Mouse (Mus musculus) ovary, adult 18-20 months (tissue): ENCODE measurements around the gene Olfr412.
A peak's percentile ranks its signal among the peaks of the same experiment; 100 is the strongest.

Experiments used
- DNase-seq: peaks from one replicate; pipeline ENCODE4 v3.0.0; 2022; ENCODE audit warnings: low spot score, mixed read lengths

Gene Olfr412

GRCm38 (mm10) chr11:74361769-74362168, at the start of gene Olfr412:
TSS of gene Olfr412 (plus strand) at chr11:74362069.
- DNase-seq = no peak

- DNase-seq = no peak
These were observed 35.8 kb upstream of the Olfr412 start for GRCm38 (mm10) chr11:74326044-74326443.

- no peak for DNase-seq
These were observed 33.1 kb upstream of the Olfr412 start for GRCm38 (mm10) chr11:74328781-74329180.

GRCm38 (mm10) chr11:74337931-74338330, 23.9 kb upstream of the Olfr412 start, which contains the start of gene Olfr410:
TSS of gene Olfr410 (minus strand) at chr11:74338031.
- no peak for DNase-seq

GRCm38 (mm10) chr11:74352550-74352949, 9.3 kb upstream of the Olfr412 start, which contains the start of gene Olfr411:
TSS of gene Olfr411 (minus strand) at chr11:74352650.
- no peak for DNase-seq

GRCm38 (mm10) chr11:74371393-74372100, 9.7 kb downstream of the Olfr412 start:
- peak; percentile 28 for DNase-seq

- DNase-seq = no peak
These were observed 15.0 kb downstream of the Olfr412 start for GRCm38 (mm10) chr11:74376847-74377246.

GRCm38 (mm10) chr11:74379166-74379873, 17.5 kb downstream of the Olfr412 start:
- no peak for DNase-seq

- no peak for DNase-seq
These were observed 23.8 kb downstream of the Olfr412 start for GRCm38 (mm10) chr11:74385674-74386073.

GRCm38 (mm10) chr11:74387203-74387602, 25.3 kb downstream of the Olfr412 start:
- no peak for DNase-seq

- no peak for DNase-seq
These were observed 30.0 kb downstream of the Olfr412 start for GRCm38 (mm10) chr11:74391899-74392298.

GRCm38 (mm10) chr11:74392903-74393302, 31.0 kb downstream of the Olfr412 start:
- DNase-seq = no peak

- DNase-seq = no peak
These were observed 31.6 kb downstream of the Olfr412 start for GRCm38 (mm10) chr11:74393489-74393888.

GRCm38 (mm10) chr11:74395583-74395982, 33.7 kb downstream of the Olfr412 start:
- no peak for DNase-seq

GRCm38 (mm10) chr11:74402126-74402525, 40.3 kb downstream of the Olfr412 start:
- no peak for DNase-seq

GRCm38 (mm10) chr11:74404216-74404615, 42.3 kb downstream of the Olfr412 start:
- DNase-seq = no peak

GRCm38 (mm10) chr11:74405201-74405600, 43.3 kb downstream of the Olfr412 start:
- no peak for DNase-seq

- DNase-seq = peak; percentile 88
These were observed 46.9 kb downstream of the Olfr412 start for GRCm38 (mm10) chr11:74408587-74409446.

GRCm38 (mm10) chr11:74409447-74409754, 47.5 kb downstream of the Olfr412 start:
- DNase-seq = no peak

GRCm38 (mm10) chr11:74409757-74410174, 47.9 kb downstream of the Olfr412 start:
- DNase-seq = peak; percentile 69

GRCm38 (mm10) chr11:74411943-74412342, 50.1 kb downstream of the Olfr412 start:
- no peak for DNase-seq

GRCm38 (mm10) chr11:74412462-74412861, 50.6 kb downstream of the Olfr412 start:
- DNase-seq = no peak
